Mouse (Mus musculus) olfactory bulb, adult 2 months (tissue): Measurements from ENCODE around the gene Eps15l1. TPM values are rescaled to one million over a fixed set of nuclear protein-coding genes. Genes with fewer than 3 reads are reported as not detected.

Experiments used
- H3K27ac ChIP-seq: fragments of 200-500 bp; 2 replicates; pipeline ENCODE4 v1.5.1; 2012; ENCODE audit warnings: low read depth, low read length; ENCODE audit not compliant: insufficient read depth
- H3K4me1 ChIP-seq: fragments of 200-500 bp; 2 replicates; pipeline ENCODE4 v1.6.1; 2012; ENCODE audit warnings: low read length; ENCODE audit not compliant: control insufficient read depth, insufficient read depth
- H3K4me3 ChIP-seq: fragments of 200-500 bp; 2 replicates; pipeline ENCODE4 v1.5.1; 2012; ENCODE audit warnings: mild to moderate bottlenecking, low read depth, low read length, moderate library complexity; ENCODE audit not compliant: insufficient read depth
- CTCF ChIP-seq: fragments of 200-500 bp; IDR thresholded peaks from 2 replicates; pipeline ENCODE4 v1.5.1; 2012; ENCODE audit warnings: low read depth, mild to moderate bottlenecking, low read length, moderate library complexity; ENCODE audit not compliant: insufficient read depth
- POLR2A ChIP-seq: fragments of 200-500 bp; IDR thresholded peaks from 2 replicates; pipeline ENCODE4 v1.6.1; 2012; ENCODE audit warnings: mild to moderate bottlenecking, low read depth, low read length, moderate library complexity; ENCODE audit not compliant: insufficient read depth
- WGBS: fragments of 180-500 bp; shearing (Covaris S2); methylation state at CpG from one replicate; pipeline ENCODE4 v1.1.7; 2018; 5-methylcytosine and 5-hydroxymethylcytosine counted together
- polyA plus RNA-seq: library from polyadenylated mRNA; stranded (reverse); fragments of >200 nt; gene quantifications from 2 replicates; pipeline ENCODE4 v1.2.4, GENCODE M21; 2012; ENCODE audit warnings: low replicate concordance; ENCODE audit not compliant: missing spikeins, insufficient read depth, insufficient read length

Eps15l1 gene
- polyA plus RNA-seq, 1 experiment: 130 TPM

DNA sequence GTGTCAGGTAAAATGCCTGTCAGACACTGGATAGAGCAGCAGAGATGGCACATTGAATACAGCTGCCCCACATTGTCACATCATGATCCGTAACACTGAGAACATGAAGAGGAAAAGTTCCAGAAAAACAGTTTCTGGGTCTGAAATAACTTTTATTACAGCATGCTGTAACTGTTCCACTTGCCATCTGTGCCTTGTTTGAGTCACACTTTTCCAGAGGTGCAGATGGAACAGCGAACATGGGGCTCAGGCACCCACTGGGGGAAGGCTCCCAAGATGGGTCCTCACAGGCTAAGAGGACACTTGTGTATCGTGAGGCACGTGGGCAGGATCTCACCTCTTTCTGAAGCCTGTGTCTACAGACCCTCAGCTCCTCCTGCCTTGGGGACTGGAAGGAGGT lies 58.5 kb downstream of the Eps15l1 start:
- no peak overlapping the region for H3K27ac ChIP-seq
- TF ChIP-seq CTCF (no peak), POLR2A (no peak)
- no peak overlapping the region for H3K4me3 ChIP-seq
- no peaks in the 10 kb centered on the region for H3K4me1 ChIP-seq
- WGBS: 83% methylated on average over 4 of the region's 4 CpGs

DNA sequence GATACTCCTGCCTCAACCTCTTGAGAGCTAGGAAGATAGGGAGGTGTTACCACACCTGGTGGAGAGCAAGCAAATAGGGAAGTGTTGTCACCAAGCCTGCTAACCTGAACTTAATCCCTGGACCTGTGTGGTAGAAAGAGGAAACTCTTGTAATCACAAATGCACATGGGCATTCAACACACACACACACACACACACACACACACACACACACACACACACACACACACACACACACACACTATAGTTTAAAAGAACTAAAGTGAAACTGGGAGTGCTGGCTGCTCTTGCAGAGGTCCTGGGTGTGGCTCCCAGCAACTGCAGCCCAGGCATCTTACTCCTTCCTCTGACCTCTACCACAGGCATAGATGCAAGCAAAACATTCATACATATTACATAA lies 61.1 kb downstream of the Eps15l1 start:
- H3K27ac ChIP-seq: no peak overlapping the region
- no peaks in the 10 kb centered on the region for H3K4me1 ChIP-seq
- H3K4me3 ChIP-seq: no peak overlapping the region
- no peak for TF ChIP-seq CTCF
- TF ChIP-seq POLR2A: no peak

DNA sequence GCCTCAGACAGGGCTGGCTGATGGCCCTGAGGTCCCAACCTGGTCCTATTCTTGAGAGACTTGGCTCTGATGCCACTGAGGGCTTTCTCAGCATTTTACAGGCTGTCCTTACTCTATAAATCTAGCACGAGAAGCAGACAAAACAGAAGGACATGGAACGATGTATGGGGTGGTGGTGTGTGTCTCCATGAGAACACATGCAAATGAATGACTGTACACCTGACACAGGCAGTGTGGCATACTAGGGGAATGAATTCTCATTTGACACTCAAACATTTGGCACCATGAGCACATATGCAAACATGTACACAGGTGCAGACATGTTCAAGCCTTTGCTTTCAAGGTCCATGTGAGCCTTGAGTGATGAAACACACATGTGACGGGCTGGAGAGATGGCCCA lies 64.7 kb downstream of the Eps15l1 start:
- 88% methylated on average over 3 of the region's 3 CpGs for WGBS
- no peak for TF ChIP-seq POLR2A
- no peak for TF ChIP-seq CTCF
- H3K4me1 ChIP-seq: peaks cover 5% of the 10 kb centered on the region; the same call in 1 of the 2 replicates
- no peak overlapping the region for H3K27ac ChIP-seq
- H3K4me3 ChIP-seq: no peak overlapping the region

DNA sequence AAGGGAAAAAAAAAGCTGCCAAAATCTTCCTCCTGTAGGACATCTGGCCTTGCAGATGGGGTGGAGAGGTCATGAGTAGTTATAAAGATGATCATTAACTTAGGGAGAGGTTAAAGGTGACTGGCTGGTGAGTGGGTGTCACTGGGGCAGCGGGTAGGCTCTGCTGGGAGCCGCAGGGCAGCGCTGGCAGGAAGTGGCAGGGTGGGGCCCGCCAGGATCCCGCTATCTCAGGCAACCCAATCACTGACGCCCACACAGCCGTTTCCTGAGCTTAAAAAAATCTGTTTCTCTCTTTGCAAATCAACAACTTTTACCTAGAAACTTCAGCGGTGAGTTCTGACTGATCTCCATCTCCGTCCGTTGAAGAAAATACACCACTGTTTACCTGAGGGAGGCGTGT lies 67.0 kb downstream of the Eps15l1 start:
- H3K27ac ChIP-seq: no peak overlapping the region
- TF ChIP-seq CTCF: no peak
- WGBS: 56% methylated on average over 11 of the region's 11 CpGs
- peaks cover 8% of the 10 kb centered on the region; the same call in 1 of the 2 replicates for H3K4me1 ChIP-seq
- no peak overlapping the region for H3K4me3 ChIP-seq

DNA sequence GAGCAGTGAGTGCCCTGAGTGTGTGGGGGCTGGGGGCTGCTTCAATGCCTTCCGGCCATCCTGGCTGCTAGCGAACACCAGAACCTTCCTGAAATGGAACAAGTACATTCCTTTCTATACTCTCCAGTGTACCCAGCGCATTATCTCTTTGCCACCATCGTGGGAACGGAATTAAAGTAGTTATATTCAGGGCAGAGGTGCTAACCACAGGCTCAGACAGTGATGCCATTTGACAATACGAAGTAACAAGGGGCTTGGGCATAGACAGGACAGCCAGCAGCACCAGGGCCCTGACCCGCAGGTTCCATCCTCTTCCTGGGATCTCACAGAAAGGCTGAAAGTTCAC lies 67.6 kb downstream of the Eps15l1 start:
- peaks cover 8% of the 10 kb centered on the region; the same call in 1 of the 2 replicates for H3K4me1 ChIP-seq
- 79% methylated on average over 7 of the region's 7 CpGs for WGBS
- no peak overlapping the region for H3K27ac ChIP-seq
- TF ChIP-seq CTCF: no peak
- no peak for TF ChIP-seq POLR2A
- H3K4me3 ChIP-seq: no peak overlapping the region

DNA sequence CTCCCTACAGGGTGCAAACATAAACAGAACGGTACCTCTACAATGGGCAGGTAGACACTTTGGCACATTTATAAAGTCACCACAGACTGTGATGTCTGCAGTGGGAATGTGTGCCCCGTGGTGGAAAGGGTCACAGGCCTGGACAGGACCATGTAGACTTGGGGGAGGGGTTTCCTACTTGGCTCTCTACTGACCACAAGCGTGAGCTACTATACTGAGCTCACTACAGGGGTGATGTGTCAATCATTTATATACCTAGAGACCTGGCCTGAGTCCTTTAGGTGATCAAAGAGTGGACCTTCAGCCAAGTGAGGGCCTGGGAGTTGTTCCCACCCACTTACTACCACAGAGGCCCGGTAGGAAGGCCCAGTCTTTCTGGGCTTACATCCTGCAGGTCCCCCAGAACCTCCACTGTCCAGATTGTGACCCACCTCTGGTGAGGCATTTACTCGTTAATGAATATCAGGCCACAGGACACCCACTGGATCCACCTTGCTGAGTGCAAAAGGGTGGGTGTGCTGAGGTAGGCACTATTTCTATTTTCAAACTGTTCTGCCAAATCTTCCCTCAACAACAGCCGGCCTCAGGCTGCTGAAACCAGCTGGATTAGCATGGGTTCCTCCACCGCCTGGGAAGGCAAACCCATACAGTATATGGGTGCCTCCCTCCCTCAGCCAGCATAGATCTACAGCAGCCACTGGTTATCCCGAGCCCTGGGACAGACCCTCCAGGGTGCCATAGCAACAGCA lies 68.1 kb downstream of the Eps15l1 start:
- 67% methylated on average over 8 of the region's 8 CpGs for whole genome bisulfite sequencing
- TF ChIP-seq POLR2A: no peak
- TF ChIP-seq CTCF: no peak
- Histone ChIP-seq H3K4me1 (peaks cover 8% of the 10 kb centered on the region; the same call in 1 of the 2 replicates), H3K4me3 (no peak overlapping the region), H3K27ac (no peak overlapping the region)

DNA sequence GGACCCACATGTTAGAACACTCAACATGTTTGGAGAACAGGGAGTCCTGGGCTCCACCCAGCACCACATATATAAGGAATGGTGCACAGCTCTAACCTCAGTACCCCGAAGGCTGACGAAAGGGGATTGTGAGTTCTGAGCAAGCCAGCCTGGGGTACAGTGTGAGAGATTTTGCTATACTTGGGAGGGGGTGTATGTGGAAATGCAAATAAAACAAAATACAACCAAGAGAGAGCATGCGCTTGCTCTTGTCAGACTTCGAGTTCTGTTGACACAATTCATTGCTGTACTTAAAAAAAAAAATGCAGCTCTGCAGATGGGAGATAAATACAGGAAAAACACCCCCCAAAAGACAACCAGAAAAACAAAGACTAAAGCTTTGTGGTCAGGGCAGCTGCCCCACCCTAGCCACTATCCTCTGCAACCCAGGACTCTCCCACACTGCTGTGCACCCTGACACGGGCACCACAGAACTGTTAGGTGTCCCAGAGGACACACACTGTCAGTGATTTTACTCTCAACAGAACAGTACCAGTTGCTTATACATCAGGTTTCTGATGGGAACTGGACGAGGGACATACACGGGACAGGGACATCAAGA lies 69.8 kb downstream of the Eps15l1 start:
- Histone ChIP-seq H3K27ac (no peak overlapping the region), H3K4me1 (peaks cover 8% of the 10 kb centered on the region; the same call in 1 of the 2 replicates), H3K4me3 (no peak overlapping the region)
- TF ChIP-seq POLR2A: no peak
- no peak for TF ChIP-seq CTCF
- WGBS: 86% methylated on average over 7 of the region's 7 CpGs

DNA sequence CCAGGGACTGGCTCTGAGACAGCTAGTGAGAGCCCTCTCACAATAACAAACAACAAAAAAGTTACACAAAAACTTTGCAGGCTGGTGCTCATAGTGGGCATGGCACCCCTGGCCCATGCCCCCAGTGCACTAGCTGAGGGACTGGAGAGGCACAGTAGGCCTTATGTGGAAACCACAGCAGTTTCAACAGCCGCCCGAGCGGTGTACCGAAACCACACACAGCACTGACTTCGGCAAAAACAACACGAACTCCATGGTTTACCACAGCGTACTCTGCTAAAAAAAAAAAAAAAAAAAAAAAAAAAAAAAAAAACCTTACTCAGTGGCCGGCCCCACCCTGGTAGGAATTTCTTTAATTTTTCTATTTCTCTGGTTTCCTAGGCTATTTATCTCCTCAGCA lies 70.5 kb downstream of the Eps15l1 start:
- Histone ChIP-seq H3K4me1 (peaks cover 8% of the 10 kb centered on the region; the same call in 1 of the 2 replicates), H3K4me3 (no peak overlapping the region), H3K27ac (no peak overlapping the region)
- TF ChIP-seq CTCF (no peak), POLR2A (no peak)
- 87% methylated on average over 8 of the region's 8 CpGs for WGBS

DNA sequence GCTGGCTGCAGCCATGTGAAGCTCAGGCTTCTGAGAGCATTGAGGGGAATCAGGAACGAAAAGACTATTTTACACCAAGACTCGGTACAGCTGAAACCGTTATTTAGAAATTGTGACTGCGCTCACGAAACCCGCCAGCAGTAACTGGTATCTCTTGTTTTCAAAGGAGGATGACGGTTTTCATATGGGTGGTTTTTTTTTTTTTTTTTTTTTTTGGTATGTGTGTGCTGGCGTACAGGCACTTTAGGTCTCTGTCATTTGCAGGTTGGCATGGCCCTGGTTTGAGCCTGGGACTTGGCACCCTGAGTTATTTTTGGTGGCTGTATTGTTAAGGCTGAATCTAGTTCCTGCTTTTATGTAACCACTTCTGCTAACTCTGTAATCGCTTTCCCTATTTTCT lies 71.4 kb downstream of the Eps15l1 start:
- TF ChIP-seq POLR2A (no peak), CTCF (no peak)
- 32% methylated on average over 9 of the region's 9 CpGs for WGBS
- Histone ChIP-seq H3K4me1 (peaks cover 8% of the 10 kb centered on the region; the same call in 1 of the 2 replicates), H3K4me3 (no peak overlapping the region), H3K27ac (peak overlapping the region; percentile 54)
